Mouse (Mus musculus) heart, embryonic 14.5 days (tissue): ENCODE results near the gene Fcgr1. TPM values are rescaled to one million over a fixed set of nuclear protein-coding genes. Genes with fewer than 3 reads are reported as not detected.

Source experiments
- ATAC-seq: fragments of 200-750 bp; cut with Nextera tagmentation; 2 replicates; pipeline ENCODE4 v1.8.0; 2017; ENCODE audit warnings: low read depth, moderate TSS enrichment; ENCODE audit not compliant: insufficient number of reproducible peaks, insufficient read depth, low FRiP score
- H3K27ac ChIP-seq, 2 experiments: fragments of 200-500 bp in 1 of 2; fragments of 300-500 bp in 1 of 2; sonication (generic) in 1 of 2; replicated peaks in 1 of 2; 2 replicates each; pipeline ENCODE4 v1.5.1; 2012 to 2014; ENCODE audit warnings: low read depth in 2 of 2, low read length in 2 of 2, control low read depth in 1 of 2, mild to moderate bottlenecking in 1 of 2, mixed read lengths in 1 of 2; ENCODE audit not compliant: control insufficient read depth in 1 of 2, insufficient read depth in 1 of 2
- H3K27me3 ChIP-seq: fragments of 300-500 bp; sonication (generic); 2 replicates; pipeline ENCODE4 v1.6.1; 2014; ENCODE audit warnings: mild to moderate bottlenecking, low read length, control low read depth; ENCODE audit not compliant: control insufficient read depth, insufficient read depth
- H3K36me3 ChIP-seq: fragments of 300-500 bp; sonication (generic); 2 replicates; pipeline ENCODE4 v1.6.1; 2014; ENCODE audit warnings: mild to moderate bottlenecking, control low read depth, low read length, mixed read lengths; ENCODE audit not compliant: control insufficient read depth, insufficient read depth
- H3K4me1 ChIP-seq, 2 experiments: fragments of 200-500 bp in 1 of 2; fragments of 300-500 bp in 1 of 2; sonication (generic) in 1 of 2; 2 replicates each; pipeline ENCODE4 v1.6.1; 2012 to 2014; ENCODE audit warnings: low read length in 2 of 2, control low read depth in 1 of 2, mixed read lengths in 1 of 2; ENCODE audit not compliant: control insufficient read depth in 2 of 2, insufficient read depth in 2 of 2
- H3K4me2 ChIP-seq: fragments of 300-500 bp; sonication (generic); 2 replicates; pipeline ENCODE4 v1.6.1; 2014; ENCODE audit warnings: mild to moderate bottlenecking, low read length
- H3K4me3 ChIP-seq, 2 experiments: fragments of 200-500 bp in 1 of 2; fragments of 300-500 bp in 1 of 2; sonication (generic) in 1 of 2; 2 replicates each; pipeline ENCODE4 v1.5.1; 2012 to 2014; ENCODE audit warnings: low read length in 2 of 2, mild to moderate bottlenecking in 2 of 2, control low read depth in 1 of 2, low read depth in 1 of 2, moderate library complexity in 1 of 2; ENCODE audit not compliant: control insufficient read depth in 1 of 2, insufficient read depth in 1 of 2
- H3K9ac ChIP-seq: fragments of 300-500 bp; sonication (generic); 2 replicates; pipeline ENCODE4 v1.6.1; 2014; ENCODE audit warnings: mild to moderate bottlenecking, low read length
- H3K9me3 ChIP-seq: fragments of 300-500 bp; sonication (generic); 2 replicates; pipeline ENCODE4 v1.6.1; 2016; ENCODE audit warnings: low read length, control low read depth; ENCODE audit not compliant: control insufficient read depth
- WGBS: fragments of 180-500 bp; shearing (Covaris S2); extraction: QIAGEN DNeasy Blood & Tissue Kit; methylation state at CpG from one replicate; pipeline ENCODE4 v1.1.7; 2014; 5-methylcytosine and 5-hydroxymethylcytosine counted together
- polyA plus RNA-seq: library from polyadenylated mRNA; unstranded; fragments of >200 nt; fragmentation: Nextera tagmentation; extraction: Ambion mirVana; gene quantifications from 2 replicates; pipeline ENCODE4 v1.2.1, GENCODE M21; 2014

Gene Fcgr1
- polyA plus RNA-seq, 1 experiment from 2014 or later, result 2.1 TPM

DNA sequence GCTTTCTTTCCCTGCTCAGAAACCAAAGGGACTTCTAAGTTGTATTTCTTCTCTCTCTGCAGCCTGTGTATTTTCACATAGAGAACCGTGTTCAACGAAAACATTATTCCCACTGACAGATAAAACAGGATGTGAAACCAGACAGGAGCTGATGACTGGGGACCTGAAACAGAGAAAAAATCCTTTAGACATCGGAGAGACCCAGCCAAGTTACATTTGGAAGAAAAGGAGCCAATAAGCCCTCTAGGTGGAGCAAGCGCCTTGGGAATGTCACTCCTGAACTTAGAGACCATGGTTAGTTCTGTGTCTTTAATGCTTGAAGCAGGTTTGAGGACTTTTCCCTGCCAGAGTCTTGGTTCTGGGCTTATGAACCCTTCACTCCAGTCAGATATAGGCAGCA, 9.3 kb downstream of the Fcgr1 start:
- no peak for ATAC-seq
- Histone ChIP-seq H3K27ac (no peak overlapping the region), H3K4me2 (peak overlapping the region; percentile 21), H3K4me3 (no peak overlapping the region), H3K9ac (no peak overlapping the region), H3K36me3 (no peaks in the 10 kb centered on the region), H3K27me3 (peaks cover 21% of the 10 kb centered on the region), H3K9me3 (no peaks in the 10 kb centered on the region), H3K4me1 (peaks cover 2 to 7% of the 10 kb centered on the region in 2 experiments; a peak in 2 of 4 replicates)
- 11% methylated on average over 4 of the region's 4 CpGs for WGBS

DNA sequence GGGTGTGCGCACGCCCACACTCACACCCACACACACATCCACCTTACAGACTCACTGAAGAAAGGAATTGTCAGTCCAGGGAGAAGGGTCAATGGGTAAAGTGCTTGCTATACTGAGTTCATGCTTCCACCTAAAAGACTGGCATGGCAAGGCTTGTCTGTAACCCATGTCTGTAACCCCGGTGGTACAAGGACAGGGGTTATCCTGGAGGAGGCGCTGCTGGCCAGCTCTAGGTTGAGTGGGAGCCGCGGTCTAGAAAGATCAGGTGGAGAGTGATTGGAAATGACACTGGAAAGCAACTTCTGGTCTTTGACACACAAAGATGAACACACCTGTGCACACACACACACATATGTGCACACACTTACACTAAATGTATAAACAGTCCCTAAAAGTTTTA, 13.1 kb downstream of the Fcgr1 start:
- H3K4me3 ChIP-seq, result no peak overlapping the region

DNA sequence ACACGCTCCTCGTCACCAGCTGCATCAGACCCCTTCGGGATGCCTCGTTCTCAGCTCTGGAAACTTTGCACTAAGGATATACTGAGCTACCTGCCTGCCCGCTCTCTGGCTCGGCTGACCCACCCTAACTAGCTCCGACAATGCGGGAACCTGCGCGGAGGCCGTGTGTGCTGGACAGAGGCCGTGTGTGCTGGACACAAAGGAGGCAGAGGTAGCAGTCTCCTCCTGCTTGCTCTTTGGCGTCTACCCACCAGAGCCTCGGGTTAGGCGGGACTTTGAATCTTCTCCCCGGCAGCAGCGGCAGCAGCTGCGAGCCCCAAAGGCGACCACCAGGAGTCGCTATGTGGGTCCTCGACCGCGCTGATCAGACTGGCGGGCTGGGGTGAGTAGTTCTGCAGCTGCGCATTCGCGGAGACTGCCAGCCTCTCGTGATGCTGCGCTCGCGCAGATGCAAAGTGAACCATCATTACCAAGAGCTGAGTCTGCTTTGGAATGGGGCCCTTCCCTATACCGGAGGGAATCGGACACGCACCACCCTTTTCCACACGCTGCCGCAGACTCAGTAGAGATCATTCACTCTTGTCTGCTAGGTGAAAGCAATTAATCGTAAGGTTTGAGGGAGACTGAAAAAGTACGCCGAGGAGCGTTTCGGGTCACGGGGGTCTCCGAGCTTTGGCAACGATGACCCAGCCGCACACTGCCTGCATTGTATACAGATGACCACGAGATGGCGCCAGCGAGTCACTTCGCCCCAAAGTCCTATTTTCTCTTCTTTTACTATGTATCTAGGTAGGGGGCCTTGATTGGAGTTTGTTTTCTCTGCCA, 15.8 kb downstream of the Fcgr1 start:
- ATAC-seq, result peak; percentile 83
- WGBS, result under 1% methylated on average over 49 of the region's 49 CpGs
- Histone ChIP-seq H3K27ac (peak overlapping the region; percentile 76 to 85), H3K4me3 (peak overlapping the region; percentile 43 to 51), H3K9me3 (no peaks in the 10 kb centered on the region), H3K9ac (peak overlapping the region; percentile 63), H3K4me2 (peak overlapping the region; percentile 84), H3K27me3 (peaks cover 8% of the 10 kb centered on the region; the same call in 1 of the 2 replicates), H3K4me1 (peaks cover 0 to 3% of the 10 kb centered on the region in 2 experiments; a peak in 1 of 4 replicates), H3K36me3 (no peaks in the 10 kb centered on the region)

More for the DNA sequence above, 13.1 kb downstream of the Fcgr1 start:
- no peak overlapping the region for H3K27ac ChIP-seq
- peaks cover 5 to 7% of the 10 kb centered on the region in 2 experiments; a peak in 2 of 4 replicates for H3K4me1 ChIP-seq
- no peak overlapping the region for H3K9ac ChIP-seq
- no peaks in the 10 kb centered on the region for H3K9me3 ChIP-seq
- H3K27me3 ChIP-seq, result peaks cover 19% of the 10 kb centered on the region
- no peak for ATAC-seq
- H3K36me3 ChIP-seq, result no peaks in the 10 kb centered on the region
- H3K4me2 ChIP-seq, result no peak overlapping the region
- WGBS, result 57% methylated on average over 6 of the region's 6 CpGs

DNA sequence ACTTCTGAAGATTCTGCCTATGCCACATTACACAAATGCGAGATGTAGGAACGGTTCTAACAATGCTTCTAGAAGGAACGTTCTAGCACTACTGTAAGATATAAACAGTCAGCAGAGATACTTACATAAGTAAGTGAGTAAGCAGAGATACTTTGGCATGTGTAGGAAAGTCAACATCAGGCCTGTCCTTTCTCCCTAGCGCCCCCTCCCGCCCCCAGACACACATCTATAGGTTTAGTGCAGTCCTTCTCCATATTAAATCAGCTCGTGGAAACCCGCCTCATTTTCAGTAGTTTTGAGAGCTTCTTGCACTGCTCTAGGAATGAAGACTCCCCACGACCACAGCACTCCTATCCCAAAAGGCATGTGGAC, 16.4 kb downstream of the Fcgr1 start:
- H3K9me3 ChIP-seq, result no peaks in the 10 kb centered on the region
- H3K27ac ChIP-seq, result peak overlapping the region; percentile 26 to 76; a peak in 2 of 4 replicates
- peak overlapping the region; percentile 43 to 51 for H3K4me3 ChIP-seq
- H3K27me3 ChIP-seq, result peaks cover 4% of the 10 kb centered on the region; the same call in 1 of the 2 replicates
- peak overlapping the region; percentile 63 for H3K9ac ChIP-seq
- WGBS, result 16% methylated on average over 8 of the region's 8 CpGs
- peaks cover 0 to 3% of the 10 kb centered on the region in 2 experiments; a peak in 1 of 4 replicates for H3K4me1 ChIP-seq
- peak; percentile 16; the same call in 1 of the 2 replicates for ATAC-seq
- H3K4me2 ChIP-seq, result peak overlapping the region; percentile 84
- no peaks in the 10 kb centered on the region for H3K36me3 ChIP-seq

- no peak overlapping the region for H3K4me3 ChIP-seq
- WGBS, result 77% methylated on average over 17 of the region's 17 CpGs
- no peak for ATAC-seq
Measured at GRCm38 (mm10) chr3:96273591-96274465, 19.9 kb downstream of the Fcgr1 start.

DNA sequence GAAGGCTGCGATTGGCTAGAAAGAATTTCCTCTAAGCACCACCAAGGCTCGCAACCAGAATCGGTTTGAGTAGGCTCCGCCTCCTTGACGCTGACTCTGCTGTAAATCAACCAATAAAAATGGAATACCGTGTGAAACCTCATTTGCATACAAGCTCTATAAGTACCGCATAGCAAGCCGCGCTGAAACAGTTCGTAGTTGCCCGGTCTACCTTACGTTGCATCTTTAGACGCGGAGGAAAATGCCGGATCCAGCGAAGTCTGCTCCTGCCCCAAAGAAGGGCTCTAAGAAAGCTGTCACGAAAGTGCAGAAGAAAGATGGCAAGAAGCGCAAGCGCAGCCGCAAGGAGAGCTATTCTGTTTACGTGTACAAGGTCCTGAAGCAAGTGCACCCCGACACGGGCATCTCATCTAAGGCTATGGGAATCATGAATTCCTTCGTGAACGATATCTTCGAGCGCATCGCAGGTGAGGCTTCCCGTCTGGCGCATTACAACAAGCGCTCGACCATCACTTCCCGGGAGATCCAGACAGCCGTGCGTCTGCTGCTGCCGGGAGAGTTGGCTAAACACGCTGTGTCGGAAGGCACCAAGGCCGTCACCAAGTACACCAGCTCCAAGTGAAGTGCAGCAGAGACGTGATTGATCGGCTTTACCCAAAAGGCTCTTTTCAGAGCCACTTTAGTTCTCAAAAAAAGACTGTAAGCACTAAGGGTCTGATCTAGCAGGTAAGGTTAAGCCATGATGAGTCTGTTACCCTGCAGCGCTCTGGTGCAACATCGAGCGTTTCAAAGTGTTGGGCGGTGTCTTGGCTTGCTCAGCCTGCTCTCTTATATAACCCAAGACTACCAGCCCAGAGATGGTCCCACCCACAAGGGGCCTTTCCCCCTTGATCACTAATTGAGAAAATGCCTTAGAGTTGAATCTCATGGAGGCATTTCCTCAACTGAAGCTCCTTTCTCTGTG, 24.0 kb downstream of the Fcgr1 start, which contains the start of gene Hist2h2bb:
Gene Hist2h2bb (plus strand): TSS at position 242 of the 964 bp plus-strand sequence.
- Histone ChIP-seq H3K27me3 (no peaks in the 10 kb centered on the region), H3K9ac (peak within 1 kb of the TSS; percentile 83), H3K4me2 (peak within 1 kb of the TSS; percentile 95), H3K4me3 (peak within 1 kb of the TSS; percentile 49 to 53), H3K36me3 (no peaks in the 10 kb centered on the region), H3K27ac (peak within 1 kb of the TSS; percentile 87 to 95), H3K4me1 (peaks cover 2 to 5% of the 10 kb centered on the region in 2 experiments; a peak in 3 of 4 replicates), H3K9me3 (no peaks in the 10 kb centered on the region)
- peak; percentile 93 for ATAC-seq
- under 1% methylated on average over 45 of the region's 45 CpGs for WGBS

More at GRCm38 (mm10) chr3:96273591-96274465, 19.9 kb downstream of the Fcgr1 start:
- H3K4me1 ChIP-seq, result peaks cover 0 to 5% of the 10 kb centered on the region in 2 experiments; a peak in 3 of 4 replicates
- no peaks in the 10 kb centered on the region for H3K36me3 ChIP-seq
- H3K27me3 ChIP-seq, result no peaks in the 10 kb centered on the region
- no peak overlapping the region for H3K9ac ChIP-seq
- no peak overlapping the region for H3K4me2 ChIP-seq
- H3K9me3 ChIP-seq, result no peaks in the 10 kb centered on the region
- H3K27ac ChIP-seq, result no peak overlapping the region
